Mouse (Mus musculus) lung, postnatal 0 days (tissue): ENCODE data around the gene Asb2.

Experiments used
- CTCF ChIP-seq: IDR thresholded peaks from 2 replicates; pipeline ENCODE4 v1.5.1; 2016; ENCODE audit warnings: antibody characterized with exemption, mild to moderate bottlenecking
- EP300 ChIP-seq: IDR thresholded peaks from 2 replicates; pipeline ENCODE4 v1.6.1; 2016; ENCODE audit warnings: antibody characterized with exemption, mild to moderate bottlenecking, control low read depth

- TF ChIP-seq CTCF (no peak), EP300 (no peak)
These were observed 8.9 kb downstream of the Asb2 start for GRCm38 (mm10) chr12:103346945-103347344.
